In genomic region chr15:79110528-79110927, GRCm38 (mm10) we compare ENCODE assay signal across 10 mouse cellular contexts. TPM values are rescaled to one million over a fixed set of nuclear protein-coding genes. Genes with fewer than 3 reads are reported as not detected.
DNase-seq lines count a peak whose midpoint lies in the region; ATAC-seq and TF ChIP-seq lines count a peak whose summit lies in the region.
"Had no signal": no experiment of that assay in that cellular context is flagged by ENCODE, and none has a peak within 500 bp of the region (broad histone marks: within the 10 kb centered on the region; RNA-seq: fewer than 3 reads in every experiment).

No protein-coding gene starts in this region.

- H3K4me1 ChIP-seq in heart, adult 2 months (ENCODE audit: control insufficient read depth, insufficient read depth, low read length) = peaks cover 12% of the 10 kb centered on the region
- peaks cover 28% of the 10 kb centered on the region for H3K4me1 ChIP-seq in forebrain, embryonic 16.5 days (replicated peaks; ENCODE audit: control insufficient read depth, insufficient read depth, low read length)
- peaks cover 7 to 20% of the 10 kb centered on the region in 2 experiments for H3K4me1 ChIP-seq in liver, embryonic 14.5 days (replicated peaks; ENCODE audit: control insufficient read depth in 2 of 2, insufficient read depth in 2 of 2, low read length in 1 of 2)

- WGBS in heart, adult 2 months = 69% methylated on average over 2 of the region's 2 CpGs
- 73% methylated on average over 2 of the region's 2 CpGs for WGBS in forebrain, embryonic 16.5 days
- WGBS in liver, embryonic 14.5 days (ENCODE audit: insufficient replicate concordance) = 72% methylated on average over 2 of the region's 2 CpGs

- TF ChIP-seq CTCF in heart, adult 2 months (IDR thresholded peaks at IDR 0.05) = no peak
- no peak for TF ChIP-seq CTCF in C2C12 (IDR thresholded peaks at IDR 0.05; ENCODE audit: control insufficient read depth, insufficient read depth, insufficient read length)
- no peak for TF ChIP-seq CTCF in liver, embryonic 14.5 days (IDR thresholded peaks at IDR 0.05; ENCODE audit: low read depth)

- peak overlapping the region; percentile 100 for H3K9ac ChIP-seq in heart, adult 2 months (ENCODE audit: low read depth, low read length)
- H3K9ac ChIP-seq in forebrain, embryonic 16.5 days (replicated peaks; ENCODE audit: low read depth, low read length) = no peak overlapping the region
- no peak overlapping the region for H3K9ac ChIP-seq in liver, embryonic 14.5 days (replicated peaks)

- H3K79me3 ChIP-seq in C2C12 (ENCODE audit: low read depth) = peaks cover 12% of the 10 kb centered on the region

- ATAC-seq in forebrain, embryonic 16.5 days = no peak
- no peak for ATAC-seq in liver, embryonic 14.5 days (ENCODE audit: insufficient read depth)

- intact Hi-C loops in heart, adult 2 months (cut with DNase I) = loop anchor here (2.0 kb wide), 1 partner anchor 16 kb away; no protein-coding TSS in a partner anchor

- no peak for DNase-seq in heart, adult 2 months
- no peak for DNase-seq in heart, postnatal 4 days
- DNase-seq in liver, embryonic 14.5 days (ENCODE audit: low read depth in 3 of 3, low spot score in 3 of 3) = no peak
- DNase-seq in yolk sac, embryonic 10.5 days (ENCODE audit: low spot score) = no peak
- no peak for DNase-seq in layer of hippocampus, postnatal 14 days (ENCODE audit: low spot score in 2 of 2)
- DNase-seq in right cerebral cortex, postnatal 10 days (ENCODE audit: low spot score in 2 of 2) = no peak
- DNase-seq: adrenal gland, postnatal 36 days; left cerebral cortex, postnatal 4 days had no signal

- H3K4me2 ChIP-seq in forebrain, embryonic 16.5 days (ENCODE audit: low read length) = peak overlapping the region; percentile 96
- peak overlapping the region; percentile 92; the same call in 1 of the 2 replicates for H3K4me2 ChIP-seq in liver, embryonic 14.5 days (ENCODE audit: low read depth)

- H3K9me3 ChIP-seq in forebrain, embryonic 16.5 days (ENCODE audit: control insufficient read depth, low read length) = no peaks in the 10 kb centered on the region
- H3K9me3 ChIP-seq in liver, embryonic 14.5 days (ENCODE audit: control insufficient read depth, low read length) = no peaks in the 10 kb centered on the region

- H3K27ac ChIP-seq in heart, adult 2 months = peak overlapping the region; percentile 97
- H3K27ac ChIP-seq in forebrain, embryonic 16.5 days (ENCODE audit: low read length) = no peak overlapping the region
- H3K27ac ChIP-seq in liver, embryonic 14.5 days = no peak overlapping the region

- H3K27me3 ChIP-seq in heart, adult 2 months (ENCODE audit: control insufficient read depth, insufficient read depth, low read length) = no peaks in the 10 kb centered on the region
- no peaks in the 10 kb centered on the region for H3K27me3 ChIP-seq in C2C12 (ENCODE audit: control insufficient read depth, insufficient read depth, insufficient read length)
- H3K27me3 ChIP-seq in forebrain, embryonic 16.5 days (replicated peaks; ENCODE audit: control insufficient read depth, insufficient read depth, low read length) = no peaks in the 10 kb centered on the region
- peaks cover 2% of the 10 kb centered on the region; the same call in 1 of the 2 replicates for H3K27me3 ChIP-seq in liver, embryonic 14.5 days (ENCODE audit: control insufficient read depth, insufficient read depth, low read length)

- TF ChIP-seq POLR2A in heart, adult 2 months (IDR thresholded peaks at IDR 0.05; ENCODE audit: insufficient read depth, low read depth, low read length) = no peak

- H3ac ChIP-seq in C2C12 (ENCODE audit: control insufficient read depth, insufficient read length, low read depth) = no peak overlapping the region

- peaks cover 7% of the 10 kb centered on the region for H3K79me2 ChIP-seq in heart, adult 2 months (replicated peaks; ENCODE audit: control insufficient read depth, insufficient read depth, low read length)
- H3K79me2 ChIP-seq in C2C12 (ENCODE audit: control insufficient read depth, insufficient read depth) = peaks cover 30% of the 10 kb centered on the region

- no peak for TF ChIP-seq EP300 in heart, adult 2 months (IDR thresholded peaks at IDR 0.05; ENCODE audit: insufficient read depth, low read depth, low read length)
- no peak for TF ChIP-seq EP300 in liver, embryonic 14.5 days (IDR thresholded peaks at IDR 0.05; ENCODE audit: low read depth)

- H3K4me3 ChIP-seq in heart, adult 2 months = peak overlapping the region; percentile 94
- H3K4me3 ChIP-seq in C2C12 (ENCODE audit: insufficient read depth, poor library complexity, severe bottlenecking) = peak overlapping the region; percentile 75
- H3K4me3 ChIP-seq in forebrain, embryonic 16.5 days (replicated peaks; ENCODE audit: low read length) = peak overlapping the region; percentile 87
- H3K4me3 ChIP-seq in liver, embryonic 14.5 days (ENCODE audit: insufficient read depth in 1 of 2, low read depth in 2 of 2, low read length in 2 of 2) = no peak overlapping the region

- no peaks in the 10 kb centered on the region for H3K36me3 ChIP-seq in heart, adult 2 months (ENCODE audit: control insufficient read depth, insufficient read depth, low read length)
- peaks cover 9% of the 10 kb centered on the region for H3K36me3 ChIP-seq in C2C12 (ENCODE audit: control insufficient read depth, insufficient read depth)
- H3K36me3 ChIP-seq in forebrain, embryonic 16.5 days (ENCODE audit: control insufficient read depth, insufficient read depth) = peaks cover under 1% of the 10 kb centered on the region; the same call in 1 of the 2 replicates
- no peaks in the 10 kb centered on the region for H3K36me3 ChIP-seq in liver, embryonic 14.5 days (replicated peaks; ENCODE audit: control insufficient read depth, insufficient read depth, low read depth)

TF ChIP-seq in C2C12, 6 proteins besides CTCF, POLR2A, EP300 and RAD21:
- TF ChIP-seq MYOD1 (IDR thresholded peaks at IDR 0.05; ENCODE audit: control insufficient read depth, insufficient read length, low read depth) = no peak
- no peak for TF ChIP-seq FOSL1 (IDR thresholded peaks at IDR 0.05; ENCODE audit: insufficient read depth, low read length, poor library complexity, severe bottlenecking)
- no peak for TF ChIP-seq MAX (IDR thresholded peaks at IDR 0.05)
- no peak for TF ChIP-seq USF1 (IDR thresholded peaks at IDR 0.05; ENCODE audit: low read depth)
- TF ChIP-seq CEBPB (IDR thresholded peaks at IDR 0.05; ENCODE audit: low read depth) = no peak
TF ChIP-seq in C2C12: peak in this region for 0.

RNA-seq across cellular contexts. Expression of gene Micall1, which starts 1.8 kb away (rescaled TPM):
- 10 to 100 TPM; 43.0 to 45.7 TPM for total RNA-seq in heart, adult 2 months (2021)
- 39.3 and 58.7 TPM in 2 replicates for polyA plus RNA-seq in heart, adult 2 months (2012; rRNA removed)
- total RNA-seq in heart, postnatal 4 days (2021) = 100 to 1,000 TPM in 1 of 2 experiments, 10 to 100 TPM in 1; 92.8 to 101 TPM
- polyA plus RNA-seq in C2C12 (2012; fragmentation: generic; extraction: Trizol) = 12.7 TPM
- 8.2 and 10.0 TPM in 2 replicates for polyA plus RNA-seq in forebrain, embryonic 16.5 days (2015; fragmentation: Nextera tagmentation; extraction: Ambion mirVana)
- polyA plus RNA-seq in liver, embryonic 14.5 days (2012; rRNA removed) = 1.6 and 1.7 TPM in 2 replicates
- polyA plus RNA-seq in liver, embryonic 14.5 days (2014; fragmentation: Nextera tagmentation; extraction: Ambion mirVana) = 0.69 and 0.71 TPM in 2 replicates
- total RNA-seq in layer of hippocampus, postnatal 14 days (2021) = 10 to 100 TPM; 36.5 to 39.3 TPM

RNA-seq across cellular contexts. Expression of gene Polr2f, which starts 30.3 kb away (rescaled TPM):
- 100 to 1,000 TPM; 126 to 145 TPM for total RNA-seq in heart, adult 2 months (2021)
- polyA plus RNA-seq in heart, adult 2 months (2012; rRNA removed) = 48.6 and 50.9 TPM in 2 replicates
- 100 to 1,000 TPM; 126 to 139 TPM for total RNA-seq in heart, postnatal 4 days (2021)
- 436 TPM for polyA plus RNA-seq in C2C12 (2012; fragmentation: generic; extraction: Trizol)
- polyA plus RNA-seq in forebrain, embryonic 16.5 days (2015; fragmentation: Nextera tagmentation; extraction: Ambion mirVana) = 253 and 256 TPM in 2 replicates
- polyA plus RNA-seq in liver, embryonic 14.5 days (2012; rRNA removed) = 53.9 and 112 TPM in 2 replicates
- polyA plus RNA-seq in liver, embryonic 14.5 days (2014; fragmentation: Nextera tagmentation; extraction: Ambion mirVana) = 181 and 183 TPM in 2 replicates
- total RNA-seq in layer of hippocampus, postnatal 14 days (2021) = 100 to 1,000 TPM; 114 to 125 TPM

RNA-seq across cellular contexts. Expression of gene 1700088E04Rik, which starts 30.5 kb away (rescaled TPM):
- total RNA-seq in heart, adult 2 months (2021) = 1 to 10 TPM; 1.8 to 2.6 TPM
- 2.8 and 3.8 TPM in 2 replicates for polyA plus RNA-seq in heart, adult 2 months (2012; rRNA removed)
- total RNA-seq in heart, postnatal 4 days (2021) = 1 to 10 TPM; 1.2 to 2.1 TPM
- polyA plus RNA-seq in C2C12 (2012; fragmentation: generic; extraction: Trizol) = 5.6 TPM
- 11.7 and 13.1 TPM in 2 replicates for polyA plus RNA-seq in forebrain, embryonic 16.5 days (2015; fragmentation: Nextera tagmentation; extraction: Ambion mirVana)
- polyA plus RNA-seq in liver, embryonic 14.5 days (2012; rRNA removed) = 0.19 and 0.46 TPM in 2 replicates
- 0.52 and 0.93 TPM in 2 replicates for polyA plus RNA-seq in liver, embryonic 14.5 days (2014; fragmentation: Nextera tagmentation; extraction: Ambion mirVana)
- 10 to 100 TPM; 12.4 to 13.5 TPM for total RNA-seq in layer of hippocampus, postnatal 14 days (2021)

RNA-seq across cellular contexts. Expression of gene Eif3l, which starts 35.5 kb away (rescaled TPM):
- total RNA-seq in heart, adult 2 months (2021) = 10 to 100 TPM; 63.9 to 69.2 TPM
- polyA plus RNA-seq in heart, adult 2 months (2012; rRNA removed) = 90.3 and 116 TPM in 2 replicates
- total RNA-seq in heart, postnatal 4 days (2021) = 100 to 1,000 TPM; 103 to 109 TPM
- polyA plus RNA-seq in C2C12 (2012; fragmentation: generic; extraction: Trizol) = 369 TPM
- 188 and 205 TPM in 2 replicates for polyA plus RNA-seq in forebrain, embryonic 16.5 days (2015; fragmentation: Nextera tagmentation; extraction: Ambion mirVana)
- polyA plus RNA-seq in liver, embryonic 14.5 days (2012; rRNA removed) = 99.9 and 104 TPM in 2 replicates
- polyA plus RNA-seq in liver, embryonic 14.5 days (2014; fragmentation: Nextera tagmentation; extraction: Ambion mirVana) = 130 and 132 TPM in 2 replicates
- 10 to 100 TPM; 82.2 to 83.1 TPM for total RNA-seq in layer of hippocampus, postnatal 14 days (2021)

RNA-seq across cellular contexts. Expression of gene Ankrd54, which starts 47.8 kb away (rescaled TPM):
- 1 to 10 TPM; 5.5 to 8.5 TPM for total RNA-seq in heart, adult 2 months (2021)
- 12.2 and 14.2 TPM in 2 replicates for polyA plus RNA-seq in heart, adult 2 months (2012; rRNA removed)
- 10 to 100 TPM; 11.8 to 12.7 TPM for total RNA-seq in heart, postnatal 4 days (2021)
- 45.6 TPM for polyA plus RNA-seq in C2C12 (2012; fragmentation: generic; extraction: Trizol)
- 54.9 and 58.1 TPM in 2 replicates for polyA plus RNA-seq in forebrain, embryonic 16.5 days (2015; fragmentation: Nextera tagmentation; extraction: Ambion mirVana)
- 39.9 and 43.4 TPM in 2 replicates for polyA plus RNA-seq in liver, embryonic 14.5 days (2012; rRNA removed)
- polyA plus RNA-seq in liver, embryonic 14.5 days (2014; fragmentation: Nextera tagmentation; extraction: Ambion mirVana) = 37.7 and 48.3 TPM in 2 replicates
- 10 to 100 TPM; 18.9 to 19.0 TPM for total RNA-seq in layer of hippocampus, postnatal 14 days (2021)

Comparison
In these comparisons a context has a peak if more than half of its experiments do, and no peak if none do; other contexts are left out.
1. H3K4me3 ChIP-seq: peak in heart, adult 2 months (single experiment), C2C12 (single experiment) and forebrain, embryonic 16.5 days (single experiment); none in liver, embryonic 14.5 days (0 of 2).